Mouse (Mus musculus) gastrocnemius, adult 18-20 months (tissue): ENCODE measurements at regions not wholly inside any gene's neighbourhood (a gene's known extent, or its start where the extent isn't known, plus 50 kb on each side); places are given as distances from the start of the nearest gene placed in this dataset.

Source experiments
- DNase-seq: peaks from one replicate; pipeline ENCODE4 v3.0.0; 2021; ENCODE audit warnings: low spot score

- DNase-seq: no peak
These were observed 590.0 kb downstream of the Iqcm start for GRCm38 (mm10) chr8:76038526-76038925.

DNA sequence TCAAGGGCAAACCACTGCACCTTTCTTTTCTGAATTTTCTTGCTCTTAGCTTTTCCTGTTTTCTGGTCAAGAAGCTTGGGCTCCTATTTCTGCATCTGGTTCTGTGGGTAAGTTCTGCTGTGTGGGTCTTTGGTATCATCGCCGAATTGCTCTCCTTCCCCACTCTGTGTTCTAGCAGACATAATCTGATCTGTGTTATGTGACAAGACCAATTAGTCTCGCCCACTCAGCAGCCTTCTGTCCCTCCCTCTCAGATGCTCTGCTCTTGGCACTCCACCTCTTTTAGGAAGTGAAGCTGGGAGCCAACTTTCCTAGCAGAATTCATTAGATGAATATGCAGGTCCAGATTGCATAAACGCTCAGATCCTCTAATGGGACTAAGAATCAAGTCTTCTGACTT is 603.5 kb downstream of the Iqcm start:
- peak; percentile 2 for DNase-seq

DNA sequence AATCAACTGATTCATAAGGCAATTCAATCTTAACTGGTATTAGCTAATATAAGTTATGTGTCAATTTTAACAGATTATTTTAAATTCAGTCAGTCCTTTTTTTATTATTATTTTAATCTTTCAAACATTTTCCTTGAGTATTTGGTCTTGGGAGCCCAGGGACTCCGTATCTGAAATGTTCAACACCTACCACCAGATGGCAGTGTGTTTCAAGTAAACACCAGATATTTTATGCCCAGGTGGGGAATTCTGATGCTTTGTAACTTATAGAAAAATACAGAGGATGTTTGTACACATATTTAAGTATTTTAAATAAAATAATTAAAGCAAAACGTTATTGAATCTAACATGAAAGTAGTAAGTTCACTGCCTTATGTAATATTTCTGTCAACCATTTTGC is 619.2 kb downstream of the Iqcm start:
- DNase-seq: peak; percentile 25

GRCm38 (mm10) chr8:76072671-76073351 is 624.3 kb downstream of the Iqcm start:
- no peak for DNase-seq

- DNase-seq: no peak
These were observed 672.2 kb downstream of the Iqcm start for GRCm38 (mm10) chr8:76120587-76121145.

DNA sequence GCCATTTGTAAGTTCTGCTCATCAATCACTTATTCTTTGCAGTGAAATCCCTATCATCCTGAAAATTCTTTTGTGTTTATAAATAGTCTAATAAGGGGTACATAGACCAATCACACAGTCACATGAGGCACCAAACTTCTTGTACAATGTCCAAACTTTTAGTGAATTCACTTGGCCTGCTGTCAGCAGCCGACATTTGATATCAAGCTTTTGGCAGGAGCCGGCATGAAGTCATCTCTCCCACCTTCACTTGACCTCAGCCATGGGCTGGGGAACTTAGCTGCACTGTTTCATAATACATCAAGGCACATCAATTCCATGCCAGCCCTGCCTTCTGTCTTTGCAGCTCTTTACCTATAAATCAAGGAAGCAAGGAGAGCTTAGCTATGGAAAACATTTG is 679.0 kb downstream of the Iqcm start:
- DNase-seq: peak; percentile 24

DNA sequence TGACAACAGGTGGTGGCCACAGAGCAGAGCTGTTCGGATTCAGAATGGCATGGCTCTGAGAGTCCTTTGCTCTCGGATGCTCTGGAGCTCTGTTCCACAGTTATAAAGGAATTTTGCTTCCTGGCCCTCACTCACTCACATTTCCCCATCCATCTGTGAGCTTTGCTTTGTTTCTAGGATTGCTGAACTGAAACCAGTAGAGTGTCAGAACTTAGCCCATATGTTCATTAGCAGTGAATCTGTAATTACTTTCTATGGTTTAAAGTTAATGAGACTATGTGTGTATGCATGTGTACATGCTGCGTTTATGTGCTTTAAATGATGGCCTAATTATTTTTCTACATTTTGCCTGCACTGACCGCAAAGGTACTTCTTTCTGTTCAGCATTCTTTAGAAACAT is 688.7 kb downstream of the Iqcm start:
- DNase-seq: no peak

- DNase-seq: no peak
These were observed 700.2 kb downstream of the Iqcm start for GRCm38 (mm10) chr8:76148681-76149080.

DNA sequence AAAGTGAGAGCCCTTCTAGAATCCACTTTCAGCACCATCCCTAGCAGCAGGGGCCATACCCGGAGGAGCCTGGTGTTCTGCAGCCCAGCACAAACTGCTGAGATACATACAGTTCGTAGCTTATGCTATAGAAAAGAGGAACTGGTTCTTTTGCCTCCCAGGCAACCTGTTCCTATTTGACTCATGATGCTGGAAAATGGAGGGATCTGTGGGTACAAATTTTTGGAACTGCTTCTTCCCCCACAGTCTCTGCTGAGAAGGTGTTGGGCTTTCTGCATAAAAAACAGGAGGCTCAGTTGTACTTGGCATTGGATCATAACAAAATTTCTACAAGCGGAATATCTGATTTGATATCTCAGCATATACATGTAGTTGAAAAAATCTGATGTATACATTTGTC is 716.7 kb upstream of the Nr3c2 start:
- DNase-seq: no peak

- no peak for DNase-seq
These were observed 715.4 kb upstream of the Nr3c2 start for GRCm38 (mm10) chr8:76183836-76184235.

- DNase-seq: no peak
These were observed 711.9 kb upstream of the Nr3c2 start for GRCm38 (mm10) chr8:76187293-76187692.

GRCm38 (mm10) chr8:76211891-76212290 is 687.4 kb upstream of the Nr3c2 start:
- DNase-seq: no peak

DNA sequence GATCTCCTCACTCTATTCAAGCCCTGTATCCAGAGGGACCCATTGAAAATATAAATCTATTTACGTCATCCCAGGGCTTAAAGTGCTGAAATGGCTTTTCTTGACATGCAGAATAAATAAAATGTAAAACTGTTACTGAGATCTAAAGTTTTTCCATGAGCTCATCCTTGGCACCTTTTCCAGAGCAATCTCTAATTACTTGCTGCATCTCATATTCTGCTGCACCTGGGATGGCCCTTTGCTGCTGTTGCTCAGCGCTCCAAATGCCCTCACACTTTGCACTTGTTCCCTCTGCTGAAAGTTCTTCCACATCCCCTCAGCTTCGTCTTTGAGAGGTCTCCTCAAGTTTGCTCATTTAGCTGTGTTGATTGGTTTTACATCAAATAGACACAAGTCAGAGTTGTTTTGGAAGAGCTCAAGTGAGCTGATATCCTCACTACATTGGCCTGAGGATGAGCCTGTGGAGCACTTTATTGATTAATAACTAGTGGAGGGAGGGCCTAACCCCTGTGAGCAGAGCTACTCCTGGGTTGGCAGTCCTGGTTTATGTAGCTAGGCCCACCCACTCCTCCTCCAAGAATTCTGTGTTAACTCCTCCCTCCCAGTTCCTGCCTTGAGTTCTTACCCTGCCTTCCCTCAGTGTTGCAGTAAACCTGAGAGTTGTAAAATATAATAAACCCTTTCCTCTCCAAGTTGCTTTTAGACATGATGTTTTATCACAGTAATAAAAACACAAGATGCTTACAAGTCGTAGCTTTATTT is 681.2 kb upstream of the Nr3c2 start:
- DNase-seq: peak; percentile 1

GRCm38 (mm10) chr8:76230847-76231246 is 668.4 kb upstream of the Nr3c2 start:
- DNase-seq: no peak

GRCm38 (mm10) chr8:76249194-76249593 is 650.0 kb upstream of the Nr3c2 start:
- DNase-seq: no peak

DNA sequence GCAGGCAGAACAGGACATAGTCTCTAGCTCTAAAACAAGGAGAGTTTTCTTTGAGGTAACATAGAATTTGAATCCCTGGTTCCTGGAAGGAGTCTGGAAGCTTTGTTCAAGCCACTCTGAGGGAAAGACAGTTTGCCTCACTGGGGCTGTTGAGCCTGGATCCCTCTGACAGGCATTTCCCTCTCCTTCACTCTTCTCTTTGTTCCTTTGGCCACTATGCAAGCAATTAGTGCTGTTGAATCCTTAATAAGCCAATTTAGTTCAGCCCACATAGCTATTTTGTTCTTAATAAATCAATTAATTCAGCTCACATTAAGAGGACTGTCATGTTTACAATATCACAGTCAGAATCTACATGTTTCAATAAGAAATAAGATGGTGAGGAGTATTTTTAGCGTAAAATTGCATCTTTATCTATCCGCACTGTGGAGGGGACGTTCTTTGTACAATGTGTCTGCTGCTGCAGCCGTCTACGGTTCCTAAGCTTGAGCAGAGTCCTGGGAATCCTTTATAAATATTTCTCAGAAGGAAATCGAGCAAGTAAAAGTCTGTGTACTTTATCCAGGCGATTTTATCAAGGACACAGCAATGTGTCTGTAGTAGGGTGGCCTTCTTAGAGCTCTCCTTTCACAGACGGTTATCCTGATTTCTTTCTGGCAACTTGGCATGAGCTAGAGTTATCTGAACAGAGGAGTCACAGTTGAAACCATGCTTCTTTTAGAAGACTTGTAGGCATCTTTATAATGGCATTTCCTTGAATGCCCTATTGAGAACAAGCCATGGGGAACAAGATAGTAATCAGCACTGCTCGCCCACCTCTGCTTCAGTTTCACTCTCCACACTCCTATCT is 646.9 kb upstream of the Nr3c2 start:
- no peak for DNase-seq
